Mouse (Mus musculus): ENCODE results near the gene Vars. TPM values are rescaled to one million over a fixed set of nuclear protein-coding genes. Genes with fewer than 3 reads are reported as not detected.

Gene Vars
- polyA plus RNA-seq, 2 experiments, result 88.3 to 163 TPM

DNA sequence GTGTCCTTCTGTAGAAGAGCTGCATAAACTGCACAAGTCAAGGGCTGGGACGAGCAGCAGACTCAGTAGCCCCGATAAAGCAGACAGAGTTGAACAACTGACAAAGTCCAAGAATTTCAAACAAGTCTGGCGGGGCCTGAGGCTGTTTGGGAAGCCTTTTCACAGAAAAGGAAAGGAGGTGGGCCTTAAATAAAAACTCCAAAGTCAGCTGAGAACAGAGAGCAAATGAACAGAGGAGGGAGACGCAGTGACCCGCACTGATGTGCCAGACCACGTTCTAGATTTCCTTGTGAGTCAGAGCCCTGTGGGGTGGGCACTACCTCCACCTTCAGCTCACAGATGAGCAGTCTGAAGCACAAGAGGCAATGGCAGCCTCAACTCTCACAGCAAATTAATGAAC lies 34.1 kb downstream of the Vars start:
- no peaks in the 10 kb centered on the region for H3K9me3 ChIP-seq (ENCODE audit: control insufficient read depth, low read length)
- H3K27me3 ChIP-seq (ENCODE audit: control insufficient read depth, insufficient read depth, low read length), result no peaks in the 10 kb centered on the region
- no peaks in the 10 kb centered on the region for H3K36me3 ChIP-seq (ENCODE audit: control insufficient read depth, insufficient read depth, low read length)
- H3K4me3 ChIP-seq (replicated peaks; ENCODE audit: low read length), result no peak overlapping the region
- ATAC-seq (ENCODE audit: low FRiP score, low read depth) (no peak), DNase-seq (ENCODE audit: low spot score) (no peak)
- TF ChIP-seq POLR2A (IDR thresholded peaks at IDR 0.05; ENCODE audit: borderline replicate concordance, extremely low read depth, insufficient read depth, insufficient read length), result no peak
- H3K27ac ChIP-seq (replicated peaks; ENCODE audit: low read depth, low read length), result no peak overlapping the region
- no peaks in the 10 kb centered on the region for H3K4me1 ChIP-seq (ENCODE audit: control insufficient read depth, insufficient read depth, low read length)
- 75% methylated on average over 6 of the region's 6 CpGs for WGBS
- no peak overlapping the region for H3K9ac ChIP-seq (ENCODE audit: low read depth, low read length, severe bottlenecking)
- no peak overlapping the region for H3K4me2 ChIP-seq (replicated peaks; ENCODE audit: low read depth, low read length, severe bottlenecking)

- Histone ChIP-seq H3K36me3 (ENCODE audit: control insufficient read depth, insufficient read depth, low read length) (no peaks in the 10 kb centered on the region), H3K9ac (ENCODE audit: low read depth, low read length, severe bottlenecking) (no peak overlapping the region), H3K9me3 (ENCODE audit: control insufficient read depth, low read length) (no peaks in the 10 kb centered on the region), H3K27ac (replicated peaks; ENCODE audit: low read depth, low read length) (no peak overlapping the region), H3K4me1 (ENCODE audit: control insufficient read depth, insufficient read depth, low read length) (no peaks in the 10 kb centered on the region), H3K27me3 (ENCODE audit: control insufficient read depth, insufficient read depth, low read length) (no peaks in the 10 kb centered on the region), H3K4me3 (replicated peaks; ENCODE audit: low read length) (no peak overlapping the region), H3K4me2 (replicated peaks; ENCODE audit: low read depth, low read length, severe bottlenecking) (no peak overlapping the region)
- no peak for TF ChIP-seq POLR2A (IDR thresholded peaks at IDR 0.05; ENCODE audit: borderline replicate concordance, extremely low read depth, insufficient read depth, insufficient read length)
- DNase-seq (ENCODE audit: low spot score), result no peak
- ATAC-seq (ENCODE audit: low FRiP score, low read depth), result no peak
- WGBS, result 81% methylated on average over 11 of the region's 11 CpGs
Observed at GRCm38 (mm10) chr17:35039121-35039873, 38.5 kb downstream of the Vars start.

GRCm38 (mm10) chr17:35043794-35044193 lies 43.0 kb downstream of the Vars start:
- 78% methylated on average over 4 of the region's 4 CpGs for WGBS
- Histone ChIP-seq H3K4me1 (ENCODE audit: control insufficient read depth, insufficient read depth, low read length) (peaks cover 23% of the 10 kb centered on the region), H3K9me3 (ENCODE audit: control insufficient read depth, low read length) (no peaks in the 10 kb centered on the region), H3K9ac (ENCODE audit: low read depth, low read length, severe bottlenecking) (no peak overlapping the region), H3K4me3 (replicated peaks; ENCODE audit: low read length) (no peak overlapping the region), H3K27ac (replicated peaks; ENCODE audit: low read depth, low read length) (no peak overlapping the region), H3K27me3 (ENCODE audit: control insufficient read depth, insufficient read depth, low read length) (no peaks in the 10 kb centered on the region), H3K36me3 (ENCODE audit: control insufficient read depth, insufficient read depth, low read length) (no peaks in the 10 kb centered on the region), H3K4me2 (replicated peaks; ENCODE audit: low read depth, low read length, severe bottlenecking) (no peak overlapping the region)
- no peak for ATAC-seq (ENCODE audit: low FRiP score, low read depth)
- no peak for TF ChIP-seq POLR2A (IDR thresholded peaks at IDR 0.05; ENCODE audit: borderline replicate concordance, extremely low read depth, insufficient read depth, insufficient read length)
- DNase-seq (ENCODE audit: low spot score), result no peak

- no peak for TF ChIP-seq POLR2A (IDR thresholded peaks at IDR 0.05; ENCODE audit: borderline replicate concordance, extremely low read depth, insufficient read depth, insufficient read length)
- ATAC-seq (ENCODE audit: low FRiP score, low read depth) (no peak), DNase-seq (ENCODE audit: low spot score) (no peak)
- Histone ChIP-seq H3K27me3 (ENCODE audit: control insufficient read depth, insufficient read depth, low read length) (no peaks in the 10 kb centered on the region), H3K27ac (replicated peaks; ENCODE audit: low read depth, low read length) (no peak overlapping the region; the same call in 1 of the 2 replicates), H3K4me3 (replicated peaks; ENCODE audit: low read length) (peak overlapping the region; percentile 60), H3K4me1 (ENCODE audit: control insufficient read depth, insufficient read depth, low read length) (peaks cover 32% of the 10 kb centered on the region), H3K4me2 (replicated peaks; ENCODE audit: low read depth, low read length, severe bottlenecking) (peak overlapping the region; percentile 99), H3K9ac (ENCODE audit: low read depth, low read length, severe bottlenecking) (peak overlapping the region; percentile 88), H3K36me3 (ENCODE audit: control insufficient read depth, insufficient read depth, low read length) (no peaks in the 10 kb centered on the region), H3K9me3 (ENCODE audit: control insufficient read depth, low read length) (no peaks in the 10 kb centered on the region)
- 78% methylated on average over 7 of the region's 7 CpGs for WGBS
Observed at GRCm38 (mm10) chr17:35044904-35045806, 44.4 kb downstream of the Vars start.

Data from limb, embryonic 14.5 days (tissue).